In genomic region chr4:22497221-22498101, GRCm38 (mm10) we compare ENCODE assay signal across 10 mouse cellular contexts. TPM values are rescaled to one million over a fixed set of nuclear protein-coding genes. Genes with fewer than 3 reads are reported as not detected.
A peak's percentile ranks its signal among the peaks of the same experiment; 100 is the strongest.
DNase-seq lines count a peak whose midpoint lies in the region; ATAC-seq and TF ChIP-seq lines count a peak whose summit lies in the region.
"Had no signal": no experiment of that assay in that cellular context is flagged by ENCODE, and none has a peak within 500 bp of the region (broad histone marks: within the 10 kb centered on the region; RNA-seq: fewer than 3 reads in every experiment).

No protein-coding gene starts in this region.

- WGBS in heart, embryonic 14.5 days = 2% methylated on average over 34 of the region's 34 CpGs
- WGBS in hindbrain, embryonic 12.5 days = under 1% methylated on average over 29 of the region's 34 CpGs
- 2% methylated on average over 34 of the region's 34 CpGs for WGBS in liver, postnatal 0 days (ENCODE audit: insufficient replicate concordance)
- 2% methylated on average over 34 of the region's 34 CpGs for whole genome bisulfite sequencing in stomach, embryonic 16.5 days

- intact Hi-C loops in heart, postnatal 14 days (cut with DNase I) = loop anchor here (10.0 kb wide), 1 partner anchor 483 kb away; no protein-coding TSS in a partner anchor

- no peak for ATAC-seq in heart, embryonic 14.5 days (ENCODE audit: insufficient number of reproducible peaks, insufficient read depth, low FRiP score, low read depth)
- peak; percentile 80 for ATAC-seq in hindbrain, embryonic 12.5 days (ENCODE audit: low FRiP score)
- no peak for ATAC-seq in liver, postnatal 0 days
- peak; percentile 29; the same call in 1 of the 2 replicates for ATAC-seq in stomach, embryonic 16.5 days (ENCODE audit: insufficient read depth, low FRiP score)
- ATAC-seq: Patski had no signal

- DNase-seq in heart, postnatal 14 days = no peak
- no peak for DNase-seq in liver, postnatal 0 days
- no peak for DNase-seq in adrenal gland, adult (ENCODE audit: inconsistent age in 2 of 2, low spot score in 1 of 2)
- no peak for DNase-seq in adrenal gland, postnatal 4 days (ENCODE audit: low spot score in 2 of 2)

- TF ChIP-seq EP300 in liver, postnatal 0 days (IDR thresholded peaks at IDR 0.05; ENCODE audit: low read depth) = no peak

- no peak overlapping the region for H3K9ac ChIP-seq in heart, embryonic 14.5 days (ENCODE audit: low read length)
- H3K9ac ChIP-seq in hindbrain, embryonic 12.5 days = peak overlapping the region; percentile 60
- no peak overlapping the region for H3K9ac ChIP-seq in liver, postnatal 0 days (replicated peaks)
- no peak overlapping the region for H3K9ac ChIP-seq in stomach, embryonic 16.5 days (ENCODE audit: low read length)

- peak overlapping the region; percentile 59 for H3K4me2 ChIP-seq in heart, embryonic 14.5 days (ENCODE audit: low read length)
- H3K4me2 ChIP-seq in hindbrain, embryonic 12.5 days (replicated peaks) = peak overlapping the region; percentile 83
- peak overlapping the region; percentile 66 for H3K4me2 ChIP-seq in liver, postnatal 0 days (ENCODE audit: low read depth, low read length)
- peak overlapping the region; percentile 40 for H3K4me2 ChIP-seq in stomach, embryonic 16.5 days (ENCODE audit: low read depth, low read length)

- H3K9me3 ChIP-seq in heart, embryonic 14.5 days (ENCODE audit: control insufficient read depth, low read length) = no peaks in the 10 kb centered on the region
- H3K9me3 ChIP-seq in hindbrain, embryonic 12.5 days (replicated peaks) = no peaks in the 10 kb centered on the region
- H3K9me3 ChIP-seq in liver, postnatal 0 days (ENCODE audit: low read length) = no peaks in the 10 kb centered on the region
- H3K9me3 ChIP-seq in stomach, embryonic 16.5 days (replicated peaks; ENCODE audit: control insufficient read depth, low read length) = no peaks in the 10 kb centered on the region

- H3K4me3 ChIP-seq in heart, embryonic 14.5 days (ENCODE audit: control insufficient read depth in 1 of 2, insufficient read depth in 1 of 2, low read depth in 1 of 2, low read length in 2 of 2) = peak overlapping the region; percentile 15 to 25; a peak in 3 of 4 replicates
- H3K4me3 ChIP-seq in cortical plate, adult 2 months (ENCODE audit: insufficient read depth, low read length) = peak overlapping the region; percentile 45; the same call in 1 of the 2 replicates
- peak overlapping the region; percentile 45 for H3K4me3 ChIP-seq in hindbrain, embryonic 12.5 days
- H3K4me3 ChIP-seq in liver, postnatal 0 days (ENCODE audit: low read depth, low read length) = no peak overlapping the region
- H3K4me3 ChIP-seq in stomach, embryonic 16.5 days (replicated peaks; ENCODE audit: low read length) = peak overlapping the region; percentile 13; the same call in 1 of the 2 replicates

- no peak overlapping the region for H3K27ac ChIP-seq in heart, embryonic 14.5 days (replicated peaks in 1 of 2; ENCODE audit: control insufficient read depth in 1 of 2, insufficient read depth in 1 of 2, low read depth in 2 of 2, low read length in 2 of 2)
- H3K27ac ChIP-seq in cortical plate, adult 2 months (ENCODE audit: insufficient read depth, low read length) = peak overlapping the region; percentile 81
- peak overlapping the region; percentile 89 for H3K27ac ChIP-seq in hindbrain, embryonic 12.5 days
- no peak overlapping the region for H3K27ac ChIP-seq in liver, postnatal 0 days (ENCODE audit: low read depth)
- no peak overlapping the region for H3K27ac ChIP-seq in stomach, embryonic 16.5 days (ENCODE audit: low read length)

- TF ChIP-seq POLR2A in cortical plate, adult 2 months (IDR thresholded peaks at IDR 0.05; ENCODE audit: extremely low read depth, insufficient read depth, low read length) = 0 out of 2 replicates have a peak, but pooled peaks have one; percentile 7

- no peaks in the 10 kb centered on the region for H3K36me3 ChIP-seq in heart, embryonic 14.5 days (ENCODE audit: control insufficient read depth, insufficient read depth, low read length)
- H3K36me3 ChIP-seq in hindbrain, embryonic 12.5 days = no peaks in the 10 kb centered on the region
- H3K36me3 ChIP-seq in liver, postnatal 0 days (replicated peaks; ENCODE audit: insufficient read depth, low read length) = no peaks in the 10 kb centered on the region
- H3K36me3 ChIP-seq in stomach, embryonic 16.5 days (ENCODE audit: control insufficient read depth, insufficient read depth, low read length) = no peaks in the 10 kb centered on the region

- H3K4me1 ChIP-seq in heart, embryonic 14.5 days (ENCODE audit: control insufficient read depth in 2 of 2, insufficient read depth in 2 of 2, low read length in 2 of 2) = peaks cover 7 to 16% of the 10 kb centered on the region in 2 experiments
- H3K4me1 ChIP-seq in cortical plate, adult 2 months (ENCODE audit: control insufficient read depth, insufficient read depth, low read length) = no peaks in the 10 kb centered on the region
- peaks cover 26% of the 10 kb centered on the region for H3K4me1 ChIP-seq in hindbrain, embryonic 12.5 days
- H3K4me1 ChIP-seq in liver, postnatal 0 days (ENCODE audit: insufficient read depth) = no peaks in the 10 kb centered on the region
- H3K4me1 ChIP-seq in stomach, embryonic 16.5 days (ENCODE audit: control insufficient read depth, insufficient read depth, low read length) = peaks cover 9% of the 10 kb centered on the region; the same call in 1 of the 2 replicates

- no peak for TF ChIP-seq CTCF in cortical plate, adult 2 months (IDR thresholded peaks at IDR 0.05; ENCODE audit: extremely low read depth, insufficient read depth, low read length)
- TF ChIP-seq CTCF in liver, postnatal 0 days (IDR thresholded peaks at IDR 0.05; ENCODE audit: low read depth) = no peak

- peaks cover 83% of the 10 kb centered on the region for H3K27me3 ChIP-seq in heart, embryonic 14.5 days (ENCODE audit: control insufficient read depth, insufficient read depth, low read length)
- no peaks in the 10 kb centered on the region; the same call in 1 of the 2 replicates for H3K27me3 ChIP-seq in hindbrain, embryonic 12.5 days
- peaks cover 66% of the 10 kb centered on the region for H3K27me3 ChIP-seq in liver, postnatal 0 days (ENCODE audit: insufficient read depth, low read length)
- H3K27me3 ChIP-seq in stomach, embryonic 16.5 days (ENCODE audit: control insufficient read depth, insufficient read depth, low read length) = peaks cover 73% of the 10 kb centered on the region

RNA-seq across cellular contexts. Expression of gene Pou3f2, which starts 9.3 kb away (rescaled TPM):
- 0.03 and 0.04 TPM in 2 replicates for polyA plus RNA-seq in heart, embryonic 14.5 days (2014; fragmentation: Nextera tagmentation; extraction: Ambion mirVana)
- total RNA-seq in heart, postnatal 14 days (2021) = not detected
- polyA plus RNA-seq in cortical plate, adult 2 months (2012; rRNA removed) = 16.3 and 16.7 TPM in 2 replicates
- 39.0 and 39.6 TPM in 2 replicates for polyA plus RNA-seq in hindbrain, embryonic 12.5 days (2016; fragmentation: Nextera tagmentation; extraction: Ambion mirVana)
- polyA plus RNA-seq in liver, postnatal 0 days (2015; fragmentation: Nextera tagmentation; extraction: Ambion mirVana) = not detected in 2 replicates
- 0.03 TPM in 1 of 2 replicates, not detected in the other for polyA plus RNA-seq in stomach, embryonic 16.5 days (2015; fragmentation: Nextera tagmentation; extraction: Ambion mirVana)
- total RNA-seq in adrenal gland, postnatal 4 days (2021) = under 1 TPM; 0.34 to 0.51 TPM
- polyA plus RNA-seq: Patski; spleen, adult 2 months had no signal

Comparison
In these comparisons a context has a peak if more than half of its experiments do, and no peak if none do; other contexts are left out.
1. ATAC-seq: peak in hindbrain, embryonic 12.5 days (single experiment) and stomach, embryonic 16.5 days (single experiment); none in heart, embryonic 14.5 days (single experiment) and liver, postnatal 0 days (single experiment).
2. H3K27ac ChIP-seq: peak in cortical plate, adult 2 months (single experiment) and hindbrain, embryonic 12.5 days (single experiment); none in heart, embryonic 14.5 days (0 of 2), liver, postnatal 0 days (single experiment) and stomach, embryonic 16.5 days (single experiment).
3. RNA of gene Pou3f2, which starts 9.3 kb away (polyA plus RNA-seq): 39.0 to 39.6 TPM in hindbrain, embryonic 12.5 days and 16.3 to 16.7 TPM in cortical plate, adult 2 months; 0.03 to 0.04 TPM in heart, embryonic 14.5 days, 0.03 TPM in stomach, embryonic 16.5 days and not detected in liver, postnatal 0 days; every median in the first group is over 10 times any median in the second.
4. Peak in every context shown above with its lines, with median percentiles within 50 percentile points of each other: H3K4me2 ChIP-seq.